Mouse (Mus musculus) forebrain, embryonic 11.5 days (tissue): Measurements from ENCODE around the gene Fanca. TPM values are rescaled to one million over a fixed set of nuclear protein-coding genes. Genes with fewer than 3 reads are reported as not detected.

Experiments
- ATAC-seq: fragments of 200-750 bp; cut with Nextera tagmentation; replicated peaks from 2 replicates; pipeline ENCODE4 v1.8.0; 2017; ENCODE audit warnings: moderate TSS enrichment; ENCODE audit not compliant: low FRiP score
- DNase-seq: peaks from one replicate; pipeline ENCODE4 v3.0.0-alpha.2; 2017; ENCODE audit warnings: low spot score
- H3K27ac ChIP-seq: fragments of 300-500 bp; sonication (generic); 2 replicates; pipeline ENCODE4 v1.5.1; 2014; ENCODE audit warnings: low read depth, low read length
- H3K27me3 ChIP-seq: fragments of 300-500 bp; sonication (generic); 2 replicates; pipeline ENCODE4 v1.6.1; 2014; ENCODE audit warnings: mild to moderate bottlenecking, low read length, mixed read lengths; ENCODE audit not compliant: control insufficient read depth, insufficient read depth
- H3K36me3 ChIP-seq: fragments of 300-500 bp; sonication (generic); 2 replicates; pipeline ENCODE4 v1.6.1; 2014; ENCODE audit warnings: mild to moderate bottlenecking, low read length, moderate library complexity, mixed read lengths; ENCODE audit not compliant: control insufficient read depth, insufficient read depth
- H3K4me1 ChIP-seq: fragments of 300-500 bp; sonication (generic); replicated peaks from 2 replicates; pipeline ENCODE4 v1.6.1; 2014; ENCODE audit warnings: low read length, mixed read lengths; ENCODE audit not compliant: control insufficient read depth, insufficient read depth
- H3K4me2 ChIP-seq: fragments of 300-500 bp; sonication (generic); 2 replicates; pipeline ENCODE4 v1.6.1; 2014; ENCODE audit warnings: low read depth, mild to moderate bottlenecking, low read length, moderate library complexity, mixed read lengths; ENCODE audit not compliant: severe bottlenecking
- H3K4me3 ChIP-seq: fragments of 300-500 bp; sonication (generic); 2 replicates; pipeline ENCODE4 v1.5.1; 2014; ENCODE audit warnings: low read depth, low read length
- H3K9ac ChIP-seq: fragments of 300-500 bp; sonication (generic); 2 replicates; pipeline ENCODE4 v1.6.1; 2014; ENCODE audit warnings: low read length
- H3K9me3 ChIP-seq: fragments of 300-500 bp; sonication (generic); 2 replicates; pipeline ENCODE4 v1.6.1; 2016; ENCODE audit warnings: low read length, mixed read lengths; ENCODE audit not compliant: control insufficient read depth
- WGBS: fragments of 180-500 bp; shearing (Covaris S2); extraction: QIAGEN DNeasy Blood & Tissue Kit; methylation state at CpG from one replicate; pipeline ENCODE4 v1.1.7; 2014; 5-methylcytosine and 5-hydroxymethylcytosine counted together
- polyA plus RNA-seq: library from polyadenylated mRNA; unstranded; fragments of >200 nt; fragmentation: Nextera tagmentation; extraction: Ambion mirVana; gene quantifications from 2 replicates; pipeline ENCODE4 v1.2.1, GENCODE M21; 2014

Fanca gene
- polyA plus RNA-seq = 46.5 and 48.6 TPM in 2 replicates

- H3K27me3 ChIP-seq = no peaks in the 10 kb centered on the region
- H3K36me3 ChIP-seq = no peaks in the 10 kb centered on the region
- H3K4me3 ChIP-seq = peak within 1 kb of the TSS; percentile 59
- DNase-seq (peak; percentile 99), ATAC-seq (peak; percentile 100)
- H3K9me3 ChIP-seq = no peaks in the 10 kb centered on the region
- WGBS = under 1% methylated on average over 24 of the region's 24 CpGs
- 0 out of 2 replicates have a peak, but pooled peaks cover 2% of the 10 kb centered on the region for H3K4me1 ChIP-seq
- 0 out of 2 replicates have a peak within 1 kb of the TSS, but pooled peaks have one; percentile 7 for H3K27ac ChIP-seq
- peak within 1 kb of the TSS; percentile 80 for H3K9ac ChIP-seq
- H3K4me2 ChIP-seq = peak within 1 kb of the TSS; percentile 61
Measured at GRCm38 (mm10) chr8:123318467-123318911, at the start of gene Fanca. Fanca (minus strand) TSS chr8:123318576.

- ATAC-seq (peak; percentile 65), DNase-seq (peak; percentile 90)
- Histone ChIP-seq H3K9me3 (no peaks in the 10 kb centered on the region), H3K4me2 (no peak overlapping the region), H3K9ac (no peak overlapping the region), H3K27ac (no peak overlapping the region), H3K27me3 (no peaks in the 10 kb centered on the region), H3K4me3 (no peak overlapping the region), H3K36me3 (no peaks in the 10 kb centered on the region; the same call in 1 of the 2 replicates), H3K4me1 (no peaks in the 10 kb centered on the region)
- 40% methylated on average over 12 of the region's 12 CpGs for whole genome bisulfite sequencing
Measured at GRCm38 (mm10) chr8:123361082-123361739, 42.8 kb upstream of the Fanca start.

GRCm38 (mm10) chr8:123353216-123353615 lies 34.8 kb upstream of the Fanca start:
- ATAC-seq = no peak
- H3K4me1 ChIP-seq = peaks cover 2% of the 10 kb centered on the region; the same call in 1 of the 2 replicates
- no peak overlapping the region for H3K4me3 ChIP-seq
- H3K27ac ChIP-seq = no peak overlapping the region
- no peak overlapping the region for H3K9ac ChIP-seq
- H3K36me3 ChIP-seq = no peaks in the 10 kb centered on the region
- WGBS = 57% methylated on average over 11 of the region's 11 CpGs
- no peaks in the 10 kb centered on the region for H3K9me3 ChIP-seq
- H3K27me3 ChIP-seq = no peaks in the 10 kb centered on the region
- H3K4me2 ChIP-seq = no peak overlapping the region
- DNase-seq = no peak

GRCm38 (mm10) chr8:123352786-123353185 lies 34.4 kb upstream of the Fanca start:
- no peak overlapping the region for H3K9ac ChIP-seq
- H3K9me3 ChIP-seq = no peaks in the 10 kb centered on the region
- DNase-seq (peak; percentile 61), ATAC-seq (no peak)
- no peaks in the 10 kb centered on the region for H3K36me3 ChIP-seq
- H3K4me2 ChIP-seq = no peak overlapping the region
- H3K4me1 ChIP-seq = peaks cover 2% of the 10 kb centered on the region; the same call in 1 of the 2 replicates
- no peak overlapping the region for H3K4me3 ChIP-seq
- H3K27ac ChIP-seq = no peak overlapping the region
- 56% methylated on average over 13 of the region's 13 CpGs for WGBS
- no peaks in the 10 kb centered on the region for H3K27me3 ChIP-seq

GRCm38 (mm10) chr8:123352118-123352517 lies 33.7 kb upstream of the Fanca start:
- Histone ChIP-seq H3K9me3 (no peaks in the 10 kb centered on the region), H3K4me3 (no peak overlapping the region), H3K4me1 (peaks cover 2% of the 10 kb centered on the region; the same call in 1 of the 2 replicates), H3K36me3 (no peaks in the 10 kb centered on the region), H3K27ac (no peak overlapping the region), H3K27me3 (no peaks in the 10 kb centered on the region), H3K9ac (no peak overlapping the region), H3K4me2 (no peak overlapping the region)
- ATAC-seq = no peak
- no peak for DNase-seq
- WGBS = 91% methylated on average over 12 of the region's 12 CpGs

GRCm38 (mm10) chr8:123349073-123349472 lies 30.7 kb upstream of the Fanca start:
- DNase-seq = no peak
- Histone ChIP-seq H3K4me1 (peaks cover 2% of the 10 kb centered on the region; the same call in 1 of the 2 replicates), H3K27ac (no peak overlapping the region), H3K27me3 (no peaks in the 10 kb centered on the region), H3K9me3 (no peaks in the 10 kb centered on the region), H3K36me3 (no peaks in the 10 kb centered on the region), H3K4me3 (no peak overlapping the region), H3K9ac (no peak overlapping the region), H3K4me2 (no peak overlapping the region)
- WGBS = 92% methylated on average over 4 of the region's 4 CpGs
- no peak for ATAC-seq

- 73% methylated on average over 9 of the region's 9 CpGs for WGBS
- H3K4me2 ChIP-seq = no peak overlapping the region
- DNase-seq (no peak), ATAC-seq (no peak)
- H3K4me3 ChIP-seq = no peak overlapping the region
- no peaks in the 10 kb centered on the region for H3K27me3 ChIP-seq
- H3K36me3 ChIP-seq = no peaks in the 10 kb centered on the region
- no peak overlapping the region for H3K27ac ChIP-seq
- peaks cover 2% of the 10 kb centered on the region; the same call in 1 of the 2 replicates for H3K4me1 ChIP-seq
- no peaks in the 10 kb centered on the region for H3K9me3 ChIP-seq
- H3K9ac ChIP-seq = no peak overlapping the region
Measured at GRCm38 (mm10) chr8:123348237-123348843, 30.0 kb upstream of the Fanca start.

- no peak for ATAC-seq
- 80% methylated on average over 2 of the region's 2 CpGs for WGBS
- no peaks in the 10 kb centered on the region for H3K36me3 ChIP-seq
Measured at GRCm38 (mm10) chr8:123347293-123347692, 28.9 kb upstream of the Fanca start.

More at GRCm38 (mm10) chr8:123347293-123347692, 28.9 kb upstream of the Fanca start:
- H3K4me2 ChIP-seq = no peak overlapping the region
- H3K4me3 ChIP-seq = no peak overlapping the region
- DNase-seq = no peak
- no peaks in the 10 kb centered on the region for H3K27me3 ChIP-seq
- H3K9ac ChIP-seq = no peak overlapping the region
- H3K27ac ChIP-seq = no peak overlapping the region
- no peaks in the 10 kb centered on the region for H3K9me3 ChIP-seq
- peaks cover under 1% of the 10 kb centered on the region; the same call in 1 of the 2 replicates for H3K4me1 ChIP-seq
